Mouse (Mus musculus): Measurements from ENCODE around the gene Ptpn14.

DNA sequence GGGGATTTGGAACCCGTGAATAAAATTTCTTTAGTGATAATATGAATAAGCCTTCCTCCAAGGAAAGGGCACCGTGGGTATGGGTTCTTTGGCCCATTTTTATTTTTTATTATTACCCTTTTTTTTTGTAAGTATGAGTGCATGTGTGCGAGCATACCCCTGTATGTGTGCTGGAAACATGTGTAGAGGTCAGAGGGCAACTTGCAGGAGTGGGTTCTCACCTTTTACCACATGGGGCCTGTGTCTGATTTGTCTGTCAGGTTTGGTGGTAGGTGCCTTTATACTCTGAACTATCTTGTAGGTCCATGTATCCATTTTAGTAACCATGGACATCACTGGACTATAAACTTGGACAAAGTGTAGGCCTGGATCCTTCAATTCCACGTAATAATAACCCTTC, 195.1 kb downstream of the Ptpn14 start:
- TF ChIP-seq EP300 (IDR thresholded peaks at IDR 0.05; ENCODE audit: low read depth) (no peak), CTCF (IDR thresholded peaks at IDR 0.05; ENCODE audit: low read depth) (no peak)
